Mouse (Mus musculus): ENCODE results near the gene Zbtb20.

DNA sequence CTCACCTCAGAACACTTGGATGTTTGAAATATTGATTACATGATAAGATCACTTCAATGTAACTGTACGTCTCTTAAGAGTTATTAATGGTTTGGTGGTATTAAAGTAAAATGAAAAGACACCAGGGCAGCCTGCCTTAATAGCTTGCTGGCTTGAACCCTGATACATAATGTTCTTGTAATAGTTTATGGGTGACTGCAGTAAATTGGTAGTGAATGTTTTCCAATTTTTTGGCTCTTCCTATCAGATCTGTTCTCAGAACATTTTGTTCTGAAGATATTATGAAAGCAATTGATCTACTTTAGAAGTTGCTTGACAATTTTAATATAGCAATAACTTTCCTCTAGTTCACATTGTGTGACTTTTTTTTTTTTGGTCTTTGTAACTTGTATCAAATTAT is 123.2 kb downstream of the Zbtb20 start:
- no peak for TF ChIP-seq POLR2A (IDR thresholded peaks at IDR 0.05; ENCODE audit: insufficient read depth, low read depth, low read length)
- TF ChIP-seq CTCF (IDR thresholded peaks at IDR 0.05; ENCODE audit: insufficient read depth, low read depth, low read length), result no peak

Measured in olfactory bulb, adult 2 months (tissue).